ENCODE assay signal across 8 mouse cellular contexts in the genomic region with DNA sequence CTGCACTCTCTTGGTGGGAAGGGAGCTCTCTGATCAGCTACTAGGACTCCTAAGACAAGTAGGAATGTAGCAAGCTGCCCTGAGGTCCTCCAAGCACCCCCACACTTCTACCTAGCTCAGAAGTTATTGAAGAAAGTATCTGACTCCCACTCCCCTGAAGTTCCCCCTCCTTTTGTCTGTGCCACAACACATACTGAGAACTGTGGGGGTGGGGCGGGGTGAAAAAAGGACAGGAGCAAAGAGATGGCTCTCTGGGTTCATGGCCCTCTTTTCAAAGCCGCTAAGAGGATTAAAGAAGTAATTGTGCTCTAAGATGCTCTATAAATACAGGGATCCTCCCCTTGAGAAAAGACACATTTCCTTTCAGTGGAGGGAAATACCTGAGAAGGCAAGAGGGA.
A peak's percentile ranks its signal among the peaks of the same experiment; 100 is the strongest.
DNase-seq lines count a peak whose midpoint lies in the region; ATAC-seq and TF ChIP-seq lines count a peak whose summit lies in the region.

No protein-coding gene starts in this region.

- no peak overlapping the region for H3K4me2 ChIP-seq in forebrain, embryonic 16.5 days (ENCODE audit: low read length)
- H3K4me2 ChIP-seq in forebrain, embryonic 14.5 days (ENCODE audit: low read length), result no peak overlapping the region
- no peak overlapping the region for H3K4me2 ChIP-seq in lung, embryonic 15.5 days
- H3K4me2 ChIP-seq in intestine, embryonic 15.5 days (replicated peaks), result no peak overlapping the region

- no peaks in the 10 kb centered on the region for H3K27me3 ChIP-seq in forebrain, embryonic 16.5 days (replicated peaks; ENCODE audit: control insufficient read depth, insufficient read depth, low read length)
- H3K27me3 ChIP-seq in forebrain, embryonic 14.5 days (replicated peaks; ENCODE audit: control insufficient read depth, insufficient read depth, low read length), result no peaks in the 10 kb centered on the region
- no peaks in the 10 kb centered on the region for H3K27me3 ChIP-seq in lung, embryonic 15.5 days
- no peaks in the 10 kb centered on the region for H3K27me3 ChIP-seq in intestine, embryonic 15.5 days (replicated peaks)

- no peak overlapping the region for H3K27ac ChIP-seq in forebrain, embryonic 16.5 days (ENCODE audit: low read length)
- no peak overlapping the region for H3K27ac ChIP-seq in forebrain, embryonic 14.5 days (ENCODE audit: low read depth, low read length)
- peak overlapping the region; percentile 65 for H3K27ac ChIP-seq in lung, embryonic 15.5 days
- H3K27ac ChIP-seq in intestine, embryonic 15.5 days, result peak overlapping the region; percentile 86
- H3K27ac ChIP-seq in olfactory bulb, adult 2 months (ENCODE audit: insufficient read depth, low read depth, low read length), result 0 out of 2 replicates have a peak overlapping the region, but pooled peaks have one; percentile 19

- TF ChIP-seq CTCF in olfactory bulb, adult 2 months (IDR thresholded peaks at IDR 0.05; ENCODE audit: insufficient read depth, low read depth, low read length), result no peak

- no peaks in the 10 kb centered on the region for H3K9me3 ChIP-seq in forebrain, embryonic 16.5 days (ENCODE audit: control insufficient read depth, low read length)
- no peaks in the 10 kb centered on the region for H3K9me3 ChIP-seq in forebrain, embryonic 14.5 days (replicated peaks; ENCODE audit: control insufficient read depth, low read length)
- no peaks in the 10 kb centered on the region for H3K9me3 ChIP-seq in lung, embryonic 15.5 days
- no peaks in the 10 kb centered on the region for H3K9me3 ChIP-seq in intestine, embryonic 15.5 days

- DNase-seq in forebrain, embryonic 14.5 days (ENCODE audit: low spot score), result no peak
- no peak for DNase-seq in lung, postnatal 14 days
- no peak for DNase-seq in cerebellum, adult 9-11 months
- no peak for DNase-seq in layer of hippocampus, adult 8-10 months (ENCODE audit: low spot score in 2 of 2)

- no peak for TF ChIP-seq POLR2A in olfactory bulb, adult 2 months (IDR thresholded peaks at IDR 0.05; ENCODE audit: insufficient read depth, low read depth, low read length)

- no peaks in the 10 kb centered on the region for H3K36me3 ChIP-seq in forebrain, embryonic 16.5 days (ENCODE audit: control insufficient read depth, insufficient read depth)
- H3K36me3 ChIP-seq in forebrain, embryonic 14.5 days (ENCODE audit: control insufficient read depth, insufficient read depth, low read length), result no peaks in the 10 kb centered on the region
- no peaks in the 10 kb centered on the region for H3K36me3 ChIP-seq in lung, embryonic 15.5 days
- H3K36me3 ChIP-seq in intestine, embryonic 15.5 days, result no peaks in the 10 kb centered on the region

- H3K4me1 ChIP-seq in forebrain, embryonic 16.5 days (replicated peaks; ENCODE audit: control insufficient read depth, insufficient read depth, low read length), result peaks cover 24% of the 10 kb centered on the region
- peaks cover 10% of the 10 kb centered on the region for H3K4me1 ChIP-seq in forebrain, embryonic 14.5 days (ENCODE audit: control insufficient read depth, insufficient read depth, low read length)
- peaks cover 18% of the 10 kb centered on the region for H3K4me1 ChIP-seq in lung, embryonic 15.5 days
- peaks cover 36% of the 10 kb centered on the region for H3K4me1 ChIP-seq in intestine, embryonic 15.5 days (replicated peaks)
- peaks cover 34% of the 10 kb centered on the region for H3K4me1 ChIP-seq in olfactory bulb, adult 2 months (ENCODE audit: control insufficient read depth, insufficient read depth, low read length)

- 0 out of 2 replicates have a peak overlapping the region, but pooled peaks have one; percentile 17 for H3K9ac ChIP-seq in forebrain, embryonic 16.5 days (replicated peaks; ENCODE audit: low read depth, low read length)
- no peak overlapping the region for H3K9ac ChIP-seq in forebrain, embryonic 14.5 days (ENCODE audit: low read length)
- H3K9ac ChIP-seq in lung, embryonic 15.5 days, result no peak overlapping the region
- no peak overlapping the region; the same call in 1 of the 2 replicates for H3K9ac ChIP-seq in intestine, embryonic 15.5 days

- no peak; the same call in 1 of the 2 replicates for ATAC-seq in forebrain, embryonic 16.5 days
- ATAC-seq in forebrain, embryonic 14.5 days, result no peak; the same call in 1 of the 2 replicates
- peak; percentile 12; the same call in 1 of the 2 replicates for ATAC-seq in lung, embryonic 15.5 days (ENCODE audit: borderline replicate concordance, extremely low read depth, low FRiP score, low TSS enrichment)
- ATAC-seq in intestine, embryonic 15.5 days, result no peak

- no peak overlapping the region for H3K4me3 ChIP-seq in forebrain, embryonic 16.5 days (replicated peaks; ENCODE audit: low read length)
- no peak overlapping the region for H3K4me3 ChIP-seq in forebrain, embryonic 14.5 days (ENCODE audit: low read depth, low read length)
- no peak overlapping the region for H3K4me3 ChIP-seq in lung, embryonic 15.5 days
- no peak overlapping the region for H3K4me3 ChIP-seq in intestine, embryonic 15.5 days (replicated peaks)
- no peak overlapping the region for H3K4me3 ChIP-seq in olfactory bulb, adult 2 months (ENCODE audit: insufficient read depth, low read depth, low read length)

- 14% methylated on average over 2 of the region's 2 CpGs for WGBS in forebrain, embryonic 16.5 days
- 12% methylated on average over 2 of the region's 2 CpGs for WGBS in forebrain, embryonic 14.5 days
- 46% methylated on average over 2 of the region's 2 CpGs for WGBS in lung, embryonic 15.5 days
- WGBS in intestine, embryonic 15.5 days, result 56% methylated on average over 2 of the region's 2 CpGs
- WGBS in olfactory bulb, adult 2 months, result 40% methylated on average over 2 of the region's 2 CpGs

Comparison
In these comparisons a context has a peak if more than half of its experiments do, and no peak if none do; other contexts are left out.
1. H3K27ac ChIP-seq: peak in lung, embryonic 15.5 days (single experiment), intestine, embryonic 15.5 days (single experiment) and olfactory bulb, adult 2 months (single experiment); none in forebrain, embryonic 16.5 days (single experiment) and forebrain, embryonic 14.5 days (single experiment).